Mouse (Mus musculus) subcutaneous adipose tissue, adult 2 months (tissue): ENCODE measurements around the gene Olfr1467. TPM values are rescaled to one million over a fixed set of nuclear protein-coding genes. Genes with fewer than 3 reads are reported as not detected.

ENCODE experiments used
- polyA plus RNA-seq: library from polyadenylated mRNA; depleted of rRNA; stranded (reverse); fragments of >200 nt; gene quantifications from 2 replicates; pipeline ENCODE4 v1.2.3, GENCODE M21; 2012; ENCODE audit warnings: low replicate concordance; rRNA removed

Gene Olfr1467
- polyA plus RNA-seq, result not detected in 2 replicates

GRCm38 (mm10) chr19:13361936-13362335 lies at the start of gene Olfr1467:
Gene Olfr1467 (plus strand): TSS chr19:13362236.

DNA sequence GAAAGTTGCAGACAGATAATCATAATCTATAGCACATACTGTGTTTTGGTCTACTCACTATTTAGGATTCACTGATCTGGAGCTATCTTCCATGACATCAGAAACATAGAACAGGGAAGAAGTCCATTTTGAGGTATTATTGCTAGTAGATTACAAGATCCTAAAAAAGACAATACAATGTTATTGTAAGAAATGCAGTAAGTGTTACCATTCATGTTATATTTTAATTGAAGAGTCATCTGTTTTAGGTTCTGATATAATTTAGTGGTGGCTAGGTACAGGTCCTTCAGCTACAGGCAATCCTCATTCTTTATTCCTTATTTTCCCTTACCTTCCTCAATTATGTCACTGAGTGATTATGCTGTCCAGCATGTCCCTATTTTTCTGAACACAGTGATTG lies 46.6 kb upstream of the Olfr1467 start, which contains the start of gene Olfr1465:
Gene Olfr1465, minus strand, starts transcription at position 101 of the 400 bp plus-strand sequence.

GRCm38 (mm10) chr19:13338562-13338961 lies 23.5 kb upstream of the Olfr1467 start, which contains the start of gene Olfr1466:
Gene Olfr1466 (plus strand): TSS chr19:13338862.

GRCm38 (mm10) chr19:13407549-13407948 lies 45.5 kb downstream of the Olfr1467 start, which contains the start of gene Olfr1469:
Gene Olfr1469 (plus strand): TSS chr19:13407849.

Other genes starting within 250 kb of the Olfr1467 start
- not detected in 2 replicates for gene Olfr1459, start 212.7 kb upstream of the Olfr1467 start, polyA plus RNA-seq
- not detected in 2 replicates for gene Olfr1461, start 199.2 kb upstream of the Olfr1467 start, polyA plus RNA-seq
- not detected in 2 replicates for gene Olfr1462, start 176.5 kb upstream of the Olfr1467 start, polyA plus RNA-seq
- not detected in 2 replicates for gene Olfr1463, start 130.9 kb upstream of the Olfr1467 start, polyA plus RNA-seq
- gene Olfr1465, start 46.7 kb upstream of the Olfr1467 start, polyA plus RNA-seq, result not detected in 2 replicates
- gene Olfr1466, start 23.4 kb upstream of the Olfr1467 start, polyA plus RNA-seq, result not detected in 2 replicates
- gene Olfr1469, start 45.6 kb downstream of the Olfr1467 start, polyA plus RNA-seq, result not detected in 2 replicates
- gene Olfr1471, start 81.2 kb downstream of the Olfr1467 start, polyA plus RNA-seq, result not detected in 2 replicates
- gene Olfr1472, start 93.8 kb downstream of the Olfr1467 start, polyA plus RNA-seq, result not detected in 2 replicates
- not detected in 2 replicates for gene Olfr1474, start 107.3 kb downstream of the Olfr1467 start, polyA plus RNA-seq
- gene Olfr1475, start 118.0 kb downstream of the Olfr1467 start, polyA plus RNA-seq, result not detected in 2 replicates
- not detected in 2 replicates for gene Olfr1477, start 138.3 kb downstream of the Olfr1467 start, polyA plus RNA-seq
- not detected in 2 replicates for gene Olfr1480, start 165.7 kb downstream of the Olfr1467 start, polyA plus RNA-seq
- not detected in 2 replicates for gene Olfr1484, start 221.3 kb downstream of the Olfr1467 start, polyA plus RNA-seq